Mouse (Mus musculus): ENCODE data around the gene Tarbp1. TPM values are rescaled to one million over a fixed set of nuclear protein-coding genes. Genes with fewer than 3 reads are reported as not detected.

Gene Tarbp1
- total and polyA plus RNA-seq, 2 experiments from 2014 or later = 1.2 to 7.6 TPM

DNA sequence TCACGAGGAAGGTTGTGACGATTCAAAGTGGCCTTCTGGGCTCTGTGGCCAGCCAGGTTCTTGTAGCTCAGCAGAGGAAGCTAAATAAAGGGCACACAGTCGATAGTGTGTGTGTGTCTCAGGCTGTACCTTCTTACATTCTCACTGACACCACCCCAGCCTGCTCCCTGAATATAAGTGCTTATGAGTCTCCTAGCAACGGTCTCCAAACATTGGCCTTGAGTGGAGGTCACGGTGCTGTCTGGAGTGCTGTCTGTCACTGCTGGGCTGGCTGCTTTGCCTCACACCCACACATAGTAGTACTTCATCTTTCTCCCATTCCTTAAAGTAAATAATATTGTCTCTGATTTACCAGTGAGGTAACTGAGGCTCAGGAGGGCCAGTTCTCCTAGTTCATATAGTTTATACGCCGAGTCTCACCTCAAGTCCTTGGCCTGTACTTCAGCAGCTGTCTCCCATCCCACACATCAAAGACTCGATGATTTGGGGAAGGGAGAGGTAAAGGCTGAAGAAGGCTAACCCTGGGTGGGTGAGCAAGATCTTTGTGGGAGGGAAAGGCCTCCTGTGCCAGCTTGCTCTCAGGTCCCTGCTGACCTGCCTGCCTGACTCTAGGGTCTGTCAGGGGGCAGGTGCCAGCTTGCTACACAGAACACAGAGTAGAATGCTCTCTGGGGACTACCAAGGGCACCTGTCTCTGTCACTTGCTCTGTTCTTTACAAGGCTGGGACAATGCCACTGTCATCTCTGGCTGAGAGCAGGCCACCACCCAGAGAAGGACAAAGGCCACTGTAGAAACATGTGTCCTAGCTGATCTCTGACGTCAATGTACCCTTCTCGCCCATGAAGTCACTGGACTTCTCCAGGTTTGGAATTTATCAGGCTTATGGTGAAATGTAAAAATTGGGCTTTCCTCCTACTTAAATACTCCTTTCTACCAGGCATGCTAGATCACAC lies 39.4 kb upstream of the Tarbp1 start:
- H3K4me1 ChIP-seq (ENCODE audit: insufficient read depth, low read length) = peaks cover 11% of the 10 kb centered on the region
- H3K27me3 ChIP-seq (ENCODE audit: insufficient read depth, low read length) = no peaks in the 10 kb centered on the region
- no peak for DNase-seq (ENCODE audit: low spot score)
- no peak for ATAC-seq
- H3K4me3 ChIP-seq (ENCODE audit: low read length) = no peak overlapping the region
- 61% methylated on average over 10 of the region's 10 CpGs for WGBS
- H3K9me3 ChIP-seq (ENCODE audit: low read length) = no peaks in the 10 kb centered on the region
- TF ChIP-seq CTCF (IDR thresholded peaks at IDR 0.05; ENCODE audit: low read depth) = no peak
- no peak overlapping the region for H3K4me2 ChIP-seq (ENCODE audit: low read depth, low read length)
- no peak overlapping the region for H3K27ac ChIP-seq
- H3K9ac ChIP-seq (replicated peaks; ENCODE audit: low read length) = no peak overlapping the region
- no peaks in the 10 kb centered on the region for H3K36me3 ChIP-seq (ENCODE audit: insufficient read depth, low read length)

DNA sequence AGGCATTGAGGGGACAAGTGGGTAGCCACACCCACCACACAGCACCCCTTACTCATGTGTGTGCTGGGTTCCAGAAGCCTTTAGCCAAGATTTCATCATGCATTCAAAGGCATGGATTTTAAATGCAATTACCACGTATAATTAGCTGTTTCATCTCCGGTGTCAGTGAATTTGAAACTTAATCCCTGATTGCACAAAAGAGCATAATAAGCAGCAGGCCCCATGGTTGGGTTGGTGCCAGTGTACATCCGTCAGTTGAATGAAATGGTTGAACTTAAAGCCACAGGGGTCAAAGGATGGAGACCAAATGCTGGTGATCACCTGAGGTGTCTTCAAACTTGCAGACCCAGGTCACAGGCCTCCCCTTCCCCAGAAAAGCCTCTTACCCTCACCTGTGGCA lies 36.0 kb upstream of the Tarbp1 start:
- Histone ChIP-seq H3K9ac (replicated peaks; ENCODE audit: low read length) (no peak overlapping the region), H3K36me3 (ENCODE audit: insufficient read depth, low read length) (no peaks in the 10 kb centered on the region), H3K27me3 (ENCODE audit: insufficient read depth, low read length) (no peaks in the 10 kb centered on the region), H3K4me2 (ENCODE audit: low read depth, low read length) (no peak overlapping the region), H3K4me1 (ENCODE audit: insufficient read depth, low read length) (0 out of 2 replicates have a peak, but pooled peaks cover 3% of the 10 kb centered on the region), H3K4me3 (ENCODE audit: low read length) (no peak overlapping the region), H3K9me3 (ENCODE audit: low read length) (no peaks in the 10 kb centered on the region), H3K27ac (no peak overlapping the region)
- ATAC-seq (no peak), DNase-seq (ENCODE audit: low spot score) (no peak)
- TF ChIP-seq CTCF (IDR thresholded peaks at IDR 0.05; ENCODE audit: low read depth) = no peak
- 43% methylated on average over 3 of the region's 3 CpGs for WGBS

DNA sequence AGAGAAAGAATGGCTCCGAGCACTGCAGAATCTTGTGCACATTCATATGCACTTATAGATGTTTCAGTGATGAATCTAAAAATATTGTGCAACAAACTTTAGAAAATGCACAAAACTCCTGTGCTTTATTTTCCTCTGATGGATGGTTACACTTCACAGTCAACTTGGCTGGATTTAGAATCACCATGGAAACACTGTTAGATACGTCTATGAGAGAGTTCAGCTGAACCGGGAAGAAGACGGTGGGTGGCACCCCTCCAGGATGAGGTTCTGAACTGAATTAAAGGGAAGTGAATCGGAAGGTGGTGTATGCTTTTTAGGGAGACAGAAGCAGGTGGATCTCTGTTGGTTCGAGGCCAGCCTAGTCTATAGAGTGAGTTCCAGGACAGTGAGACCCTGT lies 34.8 kb upstream of the Tarbp1 start:
- no peak for TF ChIP-seq CTCF (IDR thresholded peaks at IDR 0.05; ENCODE audit: low read depth)
- no peak for ATAC-seq
- Histone ChIP-seq H3K4me1 (ENCODE audit: insufficient read depth, low read length) (0 out of 2 replicates have a peak, but pooled peaks cover 3% of the 10 kb centered on the region), H3K9me3 (ENCODE audit: low read length) (no peaks in the 10 kb centered on the region), H3K4me3 (ENCODE audit: low read length) (no peak overlapping the region), H3K27ac (no peak overlapping the region), H3K27me3 (ENCODE audit: insufficient read depth, low read length) (no peaks in the 10 kb centered on the region), H3K36me3 (ENCODE audit: insufficient read depth, low read length) (no peaks in the 10 kb centered on the region), H3K9ac (replicated peaks; ENCODE audit: low read length) (no peak overlapping the region), H3K4me2 (ENCODE audit: low read depth, low read length) (no peak overlapping the region)
- no peak for DNase-seq (ENCODE audit: low spot score)
- WGBS = 41% methylated on average over 6 of the region's 6 CpGs

DNA sequence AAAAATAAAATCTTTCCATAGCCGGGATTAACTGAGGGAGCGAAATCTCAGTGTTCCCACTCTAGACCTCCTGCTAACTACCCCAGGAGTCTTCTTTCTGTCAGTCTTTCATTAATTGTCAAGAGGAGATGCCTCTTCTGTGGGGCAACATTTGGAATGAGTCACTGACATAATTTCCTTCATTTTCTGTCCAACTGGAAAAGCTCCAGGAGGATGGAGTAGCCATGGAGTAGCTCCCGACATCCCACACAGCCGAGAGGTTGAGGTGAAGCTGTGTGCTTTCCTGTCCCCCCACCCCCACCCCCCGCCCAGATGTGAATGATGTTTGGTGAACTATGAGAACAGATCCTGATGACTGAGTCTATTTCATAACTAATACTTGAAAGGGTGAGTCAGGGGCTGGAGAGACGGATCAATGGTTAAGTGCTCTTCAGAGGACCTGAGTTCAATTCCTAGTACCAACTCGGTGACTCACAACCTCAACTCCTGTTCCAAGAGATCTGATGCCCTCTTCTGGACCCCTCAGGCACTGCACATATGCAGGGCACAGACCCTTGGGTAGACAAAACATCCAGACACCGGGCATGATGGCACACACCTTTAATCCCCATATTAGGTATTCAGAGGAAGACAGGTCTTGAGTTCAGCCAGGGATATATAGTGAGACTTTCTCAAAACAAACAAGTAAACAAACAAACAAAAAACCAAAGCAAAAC lies 34.2 kb upstream of the Tarbp1 start:
- no peak for DNase-seq (ENCODE audit: low spot score)
- WGBS = 78% methylated on average over 8 of the region's 8 CpGs

DNA sequence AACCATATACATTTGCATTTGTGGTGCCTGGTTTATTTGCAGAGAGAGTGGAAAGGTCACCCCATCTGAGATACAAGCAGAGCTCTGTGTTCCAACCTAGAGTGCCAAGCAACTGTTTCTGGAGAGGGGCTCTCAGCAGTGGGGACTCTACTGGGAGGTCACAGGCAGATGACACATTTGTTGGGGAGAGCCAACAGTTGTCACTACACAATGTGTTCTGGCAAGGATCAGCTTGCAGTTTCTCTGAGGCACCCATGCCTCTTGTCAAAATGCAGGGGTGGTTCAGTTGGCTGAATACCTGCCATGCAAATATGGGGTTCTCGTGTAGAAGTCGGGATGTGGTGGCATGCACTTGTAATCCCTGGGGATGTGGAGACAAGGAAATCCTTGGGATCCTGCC lies 33.4 kb upstream of the Tarbp1 start:
- Histone ChIP-seq H3K9ac (replicated peaks; ENCODE audit: low read length) (no peak overlapping the region), H3K36me3 (ENCODE audit: insufficient read depth, low read length) (no peaks in the 10 kb centered on the region), H3K4me1 (ENCODE audit: insufficient read depth, low read length) (no peaks in the 10 kb centered on the region), H3K4me3 (ENCODE audit: low read length) (no peak overlapping the region), H3K4me2 (ENCODE audit: low read depth, low read length) (no peak overlapping the region), H3K27ac (no peak overlapping the region), H3K27me3 (ENCODE audit: insufficient read depth, low read length) (no peaks in the 10 kb centered on the region), H3K9me3 (ENCODE audit: low read length) (no peaks in the 10 kb centered on the region)
- WGBS = 75% methylated on average over 2 of the region's 2 CpGs
- ATAC-seq (no peak), DNase-seq (ENCODE audit: low spot score) (no peak)
- no peak for TF ChIP-seq CTCF (IDR thresholded peaks at IDR 0.05; ENCODE audit: low read depth)

More for the DNA sequence above, 34.2 kb upstream of the Tarbp1 start:
- H3K9ac ChIP-seq (replicated peaks; ENCODE audit: low read length) = no peak overlapping the region
- no peak overlapping the region for H3K4me2 ChIP-seq (ENCODE audit: low read depth, low read length)
- no peak overlapping the region for H3K27ac ChIP-seq
- H3K36me3 ChIP-seq (ENCODE audit: insufficient read depth, low read length) = no peaks in the 10 kb centered on the region
- no peak for TF ChIP-seq CTCF (IDR thresholded peaks at IDR 0.05; ENCODE audit: low read depth)
- H3K4me3 ChIP-seq (ENCODE audit: low read length) = no peak overlapping the region
- no peaks in the 10 kb centered on the region for H3K9me3 ChIP-seq (ENCODE audit: low read length)
- ATAC-seq = no peak
- H3K27me3 ChIP-seq (ENCODE audit: insufficient read depth, low read length) = no peaks in the 10 kb centered on the region
- H3K4me1 ChIP-seq (ENCODE audit: insufficient read depth, low read length) = 0 out of 2 replicates have a peak, but pooled peaks cover 3% of the 10 kb centered on the region

DNA sequence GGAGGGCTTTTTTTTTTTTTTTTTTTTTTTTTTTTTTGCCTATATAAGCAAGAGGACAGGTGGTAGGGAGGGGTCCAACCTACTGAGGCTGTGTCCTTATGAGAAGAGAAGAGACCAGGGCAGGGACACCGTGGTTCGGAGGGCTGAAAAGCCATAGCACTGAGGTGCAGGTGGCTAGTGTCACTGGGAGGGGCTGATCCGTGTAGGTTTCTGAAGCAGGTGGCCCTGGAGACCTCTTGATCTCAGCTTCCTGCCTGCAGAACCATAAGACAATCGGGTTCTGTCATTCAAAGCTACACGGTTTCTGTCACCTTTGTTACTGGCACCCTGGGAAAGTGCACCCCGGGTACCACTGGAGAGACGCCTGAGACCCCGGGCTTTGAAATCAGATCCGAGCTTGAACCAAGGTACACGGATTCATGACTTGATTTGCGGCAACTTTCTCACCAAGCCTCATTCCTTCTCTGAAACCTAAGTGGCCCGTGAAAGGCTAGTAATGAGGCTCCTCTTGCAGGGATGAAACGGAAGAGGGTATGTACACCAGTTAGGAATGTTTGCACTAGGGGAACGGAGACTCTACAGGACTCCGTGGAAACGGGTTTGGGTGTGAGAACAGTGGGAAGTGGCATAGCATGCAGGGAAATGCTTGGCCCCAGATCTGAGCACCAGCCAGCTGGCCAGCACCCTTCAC lies 29.8 kb upstream of the Tarbp1 start:
- Histone ChIP-seq H3K9ac (replicated peaks; ENCODE audit: low read length) (no peak overlapping the region), H3K4me1 (ENCODE audit: insufficient read depth, low read length) (no peaks in the 10 kb centered on the region), H3K36me3 (ENCODE audit: insufficient read depth, low read length) (no peaks in the 10 kb centered on the region), H3K4me2 (ENCODE audit: low read depth, low read length) (no peak overlapping the region), H3K27ac (no peak overlapping the region), H3K9me3 (ENCODE audit: low read length) (no peaks in the 10 kb centered on the region), H3K27me3 (ENCODE audit: insufficient read depth, low read length) (no peaks in the 10 kb centered on the region), H3K4me3 (ENCODE audit: low read length) (no peak overlapping the region)
- DNase-seq (ENCODE audit: low spot score) (no peak), ATAC-seq (no peak)
- WGBS = 83% methylated on average over 16 of the region's 16 CpGs
- no peak for TF ChIP-seq CTCF (IDR thresholded peaks at IDR 0.05; ENCODE audit: low read depth)
